ENCODE assay signal across 16 mouse cellular contexts in genomic region chr12:110940869-110941268, GRCm38 (mm10).
"Had no signal": no experiment of that assay in that cellular context is flagged by ENCODE, and none has a peak within 500 bp of the region (broad histone marks: within the 10 kb centered on the region; RNA-seq: fewer than 3 reads in every experiment).

No protein-coding gene starts in this region.

- DNase-seq: kidney, adult 8-10 months; kidney, postnatal 36 days; liver; liver, embryonic 13.5 days; liver, postnatal 0 days; midbrain, embryonic 14.5 days; retina, postnatal 1 day; right cerebral cortex, postnatal 4 days; spleen, adult 18-20 months; thymus, adult 2 months; thymus, postnatal 25 days had no signal

- H3K27ac ChIP-seq: left cerebral cortex, adult 2 months; limb, embryonic 12.5 days; liver, embryonic 13.5 days; midbrain, embryonic 10.5 days; neural tube, embryonic 15.5 days had no signal

- H3K4me1 ChIP-seq: midbrain, embryonic 10.5 days; neural tube, embryonic 15.5 days had no signal

- H3K4me3 ChIP-seq: left cerebral cortex, adult 2 months; limb, embryonic 12.5 days; liver, embryonic 13.5 days; midbrain, embryonic 10.5 days; myocyte; neural tube, embryonic 15.5 days had no signal
